Mouse (Mus musculus) lung, postnatal 0 days (tissue): ENCODE data around the gene Ctdsp2.

Experiments used
- CTCF ChIP-seq: IDR thresholded peaks from 2 replicates; pipeline ENCODE4 v1.5.1; 2016; ENCODE audit warnings: antibody characterized with exemption, mild to moderate bottlenecking
- EP300 ChIP-seq: IDR thresholded peaks from 2 replicates; pipeline ENCODE4 v1.6.1; 2016; ENCODE audit warnings: antibody characterized with exemption, mild to moderate bottlenecking, control low read depth

DNA sequence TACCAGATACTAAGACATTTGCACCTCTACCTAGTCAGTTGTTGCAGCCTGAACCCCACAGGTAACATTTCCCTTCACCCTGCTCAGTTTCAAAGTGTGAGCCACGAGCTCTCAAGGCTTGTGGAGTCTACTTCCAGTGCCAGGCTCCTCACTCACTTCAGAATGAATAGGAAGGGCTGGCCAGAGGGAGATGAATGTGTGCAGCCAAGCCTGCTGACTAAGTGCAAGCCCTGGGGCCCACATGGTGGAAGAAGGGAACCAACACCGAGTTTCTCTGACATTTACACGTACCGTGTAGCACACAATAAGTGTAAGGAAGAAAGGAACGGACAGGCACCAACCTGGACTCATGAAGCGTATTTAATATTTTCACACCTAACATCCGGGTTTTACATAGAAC is 25.3 kb downstream of the Ctdsp2 start:
- TF ChIP-seq EP300, result no peak
- TF ChIP-seq CTCF, result no peak
